Mouse (Mus musculus): ENCODE measurements around the gene Arfgap3.
"Not testable (repeated sequence)": the region's sequence is repeated elsewhere in the genome, so short reads cannot be mapped to it uniquely, and the experiment has no call there.

GRCm38 (mm10) chr15:83360899-83361298, 10.9 kb upstream of the Arfgap3 start:
- not testable (repeated sequence) for TF ChIP-seq CTCF, POLR2A (IDR thresholded peaks at IDR 0.05; ENCODE audit: insufficient read depth, low read depth, low read length)
